Mouse (Mus musculus): ENCODE measurements around the gene Eef2.

The Eef2 gene

DNA sequence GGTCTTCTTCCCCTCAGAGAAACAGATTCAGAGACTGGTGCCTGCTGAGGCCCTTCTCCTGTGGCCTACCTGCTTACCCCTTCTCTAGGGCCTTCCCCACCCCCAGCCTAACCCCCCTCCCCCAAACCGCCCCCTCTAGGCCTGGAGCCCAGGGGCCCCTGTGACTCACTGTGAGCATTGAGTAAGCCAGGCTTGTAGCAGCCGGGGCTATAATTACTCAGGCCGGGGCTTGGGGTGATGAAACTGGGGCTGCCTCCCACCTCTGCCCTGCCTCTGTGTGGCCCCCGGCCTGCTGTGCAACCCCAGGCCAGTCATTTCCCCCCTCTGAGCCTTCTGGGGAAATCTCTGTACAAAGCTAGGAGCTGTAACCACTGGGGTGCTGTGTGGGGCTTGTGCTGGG, 30.1 kb upstream of the Eef2 start:
- no peak for DNase-seq

GRCm38 (mm10) chr10:81151261-81151660, 25.2 kb upstream of the Eef2 start:
- DNase-seq: no peak

- no peak for DNase-seq
Measured at GRCm38 (mm10) chr10:81152609-81153008, 23.8 kb upstream of the Eef2 start.

DNA sequence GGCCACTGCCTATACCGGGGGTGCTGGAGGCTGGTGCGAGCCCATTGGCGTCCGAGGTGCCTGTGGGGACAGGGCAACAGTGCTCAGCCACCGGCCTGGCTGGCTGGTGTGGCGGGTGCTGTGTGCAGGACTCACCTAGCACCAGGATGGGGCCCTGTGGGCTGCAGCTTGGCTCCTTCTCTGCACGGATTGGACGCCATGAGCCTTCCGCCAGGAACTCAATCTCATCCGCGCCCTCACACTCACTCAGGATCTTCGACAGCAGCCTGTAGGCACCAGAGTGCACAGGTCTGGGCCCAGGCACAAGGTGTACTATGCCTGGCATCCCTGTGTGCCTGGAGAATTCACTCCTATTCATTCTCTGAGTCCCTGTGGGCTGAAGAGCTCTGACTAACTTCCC, 22.1 kb upstream of the Eef2 start:
- DNase-seq: no peak

DNA sequence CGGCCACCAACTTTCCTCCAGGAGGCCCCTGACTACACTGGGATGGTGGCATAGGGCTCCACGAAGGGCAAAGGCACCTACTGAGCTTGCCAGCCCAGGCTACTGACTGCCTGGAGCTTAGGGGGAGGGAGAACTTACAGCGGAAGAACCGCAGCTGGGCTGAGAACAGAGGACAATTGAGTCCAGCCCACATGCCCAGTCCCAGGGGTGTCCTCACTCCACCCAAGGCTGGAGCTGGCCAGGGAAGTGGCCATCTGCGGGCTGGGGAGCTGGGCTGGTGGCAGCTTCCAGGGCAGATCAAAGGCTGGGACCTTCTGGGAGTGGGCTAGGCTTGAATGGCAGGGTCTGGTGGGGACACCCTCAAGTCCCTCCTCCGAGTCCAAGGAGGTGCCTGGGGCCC, 21.7 kb upstream of the Eef2 start:
- DNase-seq: no peak

GRCm38 (mm10) chr10:81161602-81162317, 14.7 kb upstream of the Eef2 start:
- DNase-seq: no peak

DNA sequence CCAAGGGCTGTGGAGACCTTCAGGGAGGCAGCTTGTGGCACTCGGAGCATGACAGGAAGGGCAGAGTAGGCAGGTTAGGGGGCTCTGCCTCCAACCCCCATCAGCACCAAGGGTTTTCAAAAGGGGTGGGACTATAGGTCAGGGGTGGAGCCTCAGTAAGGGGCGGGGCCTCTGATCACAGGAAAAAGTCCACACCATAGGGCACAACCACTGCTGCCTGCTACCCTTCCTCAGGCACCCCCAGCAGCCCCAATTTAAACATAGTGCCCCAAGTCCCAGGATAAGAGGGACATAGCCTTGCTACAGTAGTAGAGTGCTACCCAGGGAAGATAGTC, 14.1 kb upstream of the Eef2 start:
- no peak for DNase-seq

GRCm38 (mm10) chr10:81165118-81165517, 11.3 kb upstream of the Eef2 start:
- peak; percentile 77 to 78 for DNase-seq

DNA sequence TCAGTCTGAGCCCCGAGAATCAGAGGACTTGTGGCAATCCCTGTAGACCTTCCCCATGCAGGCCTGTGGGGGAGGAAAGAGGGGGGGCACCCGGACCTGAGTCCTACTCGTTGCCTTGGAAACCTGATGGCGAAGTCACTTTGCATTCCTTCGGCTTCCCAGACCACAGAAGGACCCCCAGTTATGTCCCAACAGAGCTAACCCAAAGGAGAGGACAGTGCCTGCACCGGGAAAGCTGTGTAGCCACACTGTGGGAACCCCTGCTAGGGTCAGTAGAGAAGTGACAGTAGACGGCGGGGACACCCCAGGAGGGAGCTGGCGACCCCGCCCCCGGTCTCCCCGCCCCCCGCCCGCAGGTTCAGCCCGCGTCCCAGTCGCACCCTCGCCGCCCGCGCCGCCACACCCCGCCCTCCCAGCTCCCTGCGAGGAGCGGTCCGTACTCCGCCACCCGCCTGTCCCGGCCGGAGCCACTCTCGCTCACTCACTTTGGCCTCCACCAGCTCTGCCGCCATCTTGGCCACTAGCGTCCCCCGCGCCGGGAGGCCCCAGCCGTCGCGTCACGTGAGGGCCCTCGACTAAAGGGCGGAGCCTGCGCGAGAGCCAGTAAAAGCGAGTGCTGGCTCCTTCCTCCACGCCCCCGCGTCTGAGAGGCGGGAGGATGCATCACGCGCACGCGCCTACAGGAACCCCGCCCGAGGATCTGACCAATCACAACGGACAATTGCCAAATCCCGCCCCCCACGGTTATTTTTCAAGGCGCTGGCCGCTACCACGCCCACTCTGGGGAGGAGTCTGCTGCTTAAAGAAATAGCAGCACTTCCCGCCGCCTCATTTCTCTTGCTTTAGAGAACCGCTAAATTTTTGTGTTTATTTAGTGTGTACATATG, 9.0 kb upstream of the Eef2 start, which contains the start of gene Pias4:
Gene Pias4 (minus strand): TSS at position 724 of the 887 bp plus-strand sequence.
- peak; percentile 100 for DNase-seq

GRCm38 (mm10) chr10:81168087-81168431, 8.4 kb upstream of the Eef2 start:
- no peak for DNase-seq

- DNase-seq: peak; percentile 82 to 89
Measured at GRCm38 (mm10) chr10:81168521-81169244, 7.7 kb upstream of the Eef2 start.

DNA sequence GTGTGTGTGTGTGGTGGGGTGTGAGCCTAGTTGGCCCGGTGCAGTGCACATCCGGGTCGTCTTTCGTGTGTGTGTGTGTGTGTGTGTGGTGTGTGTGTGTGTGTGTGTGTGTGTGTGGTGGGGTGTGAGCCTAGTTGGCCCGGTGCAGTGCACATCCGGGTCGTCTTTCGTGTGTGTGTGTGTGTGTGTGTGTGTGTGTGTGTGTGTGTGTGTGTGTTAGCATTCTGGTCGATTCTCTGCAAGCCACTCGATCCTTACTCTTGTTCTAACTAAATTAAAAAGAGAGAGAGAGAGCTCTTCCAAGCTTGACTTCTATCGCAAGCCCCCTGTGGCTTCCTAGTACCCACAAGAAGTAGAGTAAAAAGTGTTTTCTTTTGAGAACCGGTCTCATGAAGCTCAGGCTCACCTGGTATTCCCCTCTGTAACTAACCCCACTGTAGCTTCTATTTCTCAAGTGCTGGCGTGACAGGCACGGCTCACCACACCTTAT, 7.0 kb upstream of the Eef2 start:
- peak in 1 of 2 experiments; percentile 38 for DNase-seq

DNA sequence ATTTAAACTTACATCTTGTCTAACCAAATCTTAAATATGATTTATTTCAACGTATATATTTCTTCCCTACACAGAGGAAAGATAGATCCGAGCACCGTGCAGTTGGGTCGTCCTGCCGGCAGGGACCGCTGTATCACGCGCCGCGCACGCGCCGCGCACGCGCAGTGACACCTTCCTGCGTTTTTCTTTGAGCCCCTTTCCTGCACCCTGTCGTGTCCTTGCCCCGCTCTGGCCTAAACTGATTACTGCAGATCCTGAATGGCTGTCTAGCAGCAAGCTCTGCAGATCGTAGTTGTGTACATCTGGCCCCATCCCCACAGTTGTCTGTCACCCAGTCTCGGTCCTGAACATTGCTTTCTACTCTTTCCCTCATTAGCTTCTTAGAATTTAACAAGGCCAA, 3.3 kb upstream of the Eef2 start:
- DNase-seq: peak; percentile 89 to 92

- peak; percentile 96 for DNase-seq
Measured at GRCm38 (mm10) chr10:81174617-81175344, 1.6 kb upstream of the Eef2 start.

GRCm38 (mm10) chr10:81175345-81175701, 1.1 kb upstream of the Eef2 start:
- peak in 1 of 2 experiments; percentile 58 for DNase-seq

DNA sequence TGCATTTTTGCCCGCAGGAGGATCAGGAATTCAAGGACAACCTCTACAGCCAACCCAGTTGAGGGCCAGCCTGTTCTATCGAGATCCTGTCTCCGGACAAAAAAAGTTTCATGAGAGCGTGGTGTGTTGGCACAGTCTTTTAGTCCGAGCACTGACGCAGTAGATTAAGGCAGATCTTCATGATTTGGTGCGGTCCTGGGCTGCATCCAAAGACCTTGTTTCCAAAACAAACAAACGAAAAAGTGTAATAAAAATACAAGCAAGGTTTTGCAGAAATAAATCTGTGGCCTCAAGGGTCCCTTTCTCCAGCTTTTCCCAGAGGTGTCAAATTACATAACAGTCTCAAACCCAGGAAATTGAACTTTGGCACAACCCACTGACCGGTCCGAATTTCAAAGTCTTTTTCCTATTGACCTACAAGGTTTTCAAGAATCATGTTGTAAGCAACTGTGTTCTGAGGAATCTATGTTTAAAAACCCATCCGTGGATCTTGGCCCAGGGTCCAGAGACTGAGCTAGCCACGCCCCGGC, 430 bp upstream of the Eef2 start:
- DNase-seq: peak in 1 of 2 experiments; percentile 58

DNA sequence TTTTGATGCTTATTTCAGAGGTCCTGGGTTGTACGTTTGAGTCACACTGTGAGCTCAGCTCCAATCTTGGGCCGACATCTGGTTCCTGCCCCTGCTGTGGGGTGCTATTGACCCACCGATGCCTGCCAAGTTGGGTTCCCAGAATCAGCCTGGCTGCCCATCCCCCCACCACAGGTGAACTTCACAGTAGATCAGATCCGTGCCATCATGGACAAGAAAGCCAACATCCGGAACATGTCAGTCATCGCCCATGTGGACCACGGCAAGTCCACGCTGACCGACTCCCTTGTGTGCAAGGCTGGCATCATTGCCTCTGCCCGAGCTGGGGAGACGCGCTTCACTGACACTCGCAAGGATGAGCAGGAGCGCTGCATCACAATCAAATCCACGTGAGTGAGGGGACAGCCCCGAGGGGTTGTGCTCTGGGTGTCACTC, 1.1 kb downstream of the Eef2 start:
- peak; percentile 57 to 71 for DNase-seq

DNA sequence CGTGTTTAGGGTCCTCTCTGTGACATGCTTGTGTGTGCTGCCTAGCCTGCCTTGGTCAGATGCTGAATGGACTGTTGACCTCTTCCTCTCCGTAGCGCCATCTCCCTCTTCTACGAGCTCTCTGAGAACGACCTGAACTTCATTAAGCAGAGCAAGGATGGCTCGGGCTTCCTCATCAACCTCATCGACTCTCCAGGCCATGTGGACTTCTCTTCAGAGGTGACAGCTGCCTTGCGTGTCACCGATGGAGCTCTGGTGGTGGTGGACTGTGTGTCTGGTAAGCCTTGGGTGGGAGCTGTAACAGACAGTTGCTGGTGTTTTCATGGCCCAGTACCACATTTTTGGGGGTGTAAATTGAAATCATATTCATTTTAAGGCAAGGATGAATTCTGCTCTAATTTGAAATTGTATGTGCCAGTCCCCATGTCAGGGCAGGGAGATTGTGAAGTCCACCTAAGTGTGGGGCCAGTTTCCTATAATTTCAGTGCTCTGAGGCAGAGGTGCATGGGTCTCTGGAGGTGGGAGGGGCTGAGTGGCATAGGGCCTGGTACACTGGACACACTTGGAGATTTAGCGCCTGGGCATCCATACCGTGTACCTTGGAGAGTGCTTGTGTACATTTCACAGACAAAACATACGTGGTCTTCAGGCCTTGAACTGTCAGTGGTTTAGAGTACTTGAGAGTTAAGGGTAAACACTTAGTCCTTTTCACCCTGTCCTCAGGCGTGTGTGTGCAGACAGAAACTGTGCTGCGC, 1.7 kb downstream of the Eef2 start:
- DNase-seq: peak in 1 of 2 experiments; percentile 40

GRCm38 (mm10) chr10:81178927-81179326, 2.5 kb downstream of the Eef2 start:
- DNase-seq: no peak

DNA sequence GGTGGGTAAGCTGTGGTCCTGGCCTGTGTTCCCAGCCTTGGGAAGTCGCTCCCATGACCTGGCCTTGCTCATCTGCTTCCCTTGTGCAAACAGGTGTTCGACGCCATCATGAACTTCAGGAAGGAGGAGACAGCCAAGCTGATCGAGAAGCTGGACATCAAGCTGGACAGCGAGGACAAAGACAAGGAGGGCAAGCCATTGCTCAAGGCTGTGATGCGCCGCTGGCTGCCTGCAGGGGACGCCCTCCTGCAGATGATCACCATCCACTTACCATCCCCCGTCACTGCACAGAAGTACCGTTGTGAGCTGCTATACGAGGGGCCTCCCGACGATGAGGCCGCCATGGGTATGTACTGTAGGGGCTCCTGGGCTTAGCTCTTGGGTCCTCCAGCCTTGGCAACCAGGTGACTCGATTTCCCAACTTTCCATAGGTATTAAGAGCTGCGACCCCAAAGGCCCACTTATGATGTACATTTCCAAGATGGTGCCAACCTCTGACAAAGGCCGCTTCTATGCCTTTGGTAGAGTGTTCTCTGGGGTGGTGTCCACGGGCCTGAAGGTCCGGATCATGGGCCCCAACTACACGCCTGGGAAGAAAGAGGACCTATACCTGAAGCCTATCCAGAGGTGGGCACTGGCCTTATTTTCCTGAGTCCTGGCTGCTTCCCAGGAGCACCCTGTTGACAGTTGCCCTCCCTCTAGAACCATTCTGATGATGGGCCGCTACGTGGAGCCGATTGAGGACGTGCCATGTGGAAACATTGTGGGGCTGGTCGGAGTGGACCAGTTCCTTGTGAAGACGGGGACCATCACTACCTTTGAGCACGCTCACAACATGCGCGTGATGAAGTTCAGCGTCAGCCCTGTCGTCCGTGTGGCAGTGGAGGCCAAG, 3.3 kb downstream of the Eef2 start:
- no peak for DNase-seq

DNA sequence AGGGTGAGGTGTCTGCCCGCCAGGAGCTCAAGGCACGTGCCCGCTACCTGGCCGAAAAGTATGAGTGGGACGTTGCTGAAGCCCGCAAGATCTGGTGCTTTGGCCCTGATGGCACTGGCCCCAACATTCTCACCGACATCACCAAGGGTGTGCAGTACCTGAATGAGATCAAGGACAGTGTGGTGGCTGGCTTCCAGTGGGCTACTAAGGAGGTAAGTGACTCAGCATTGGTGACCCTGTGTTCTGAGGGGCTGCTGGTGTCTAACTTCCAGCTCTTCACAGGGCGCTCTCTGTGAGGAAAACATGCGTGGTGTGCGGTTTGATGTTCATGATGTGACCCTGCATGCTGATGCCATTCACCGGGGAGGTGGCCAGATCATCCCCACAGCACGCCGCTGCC, 4.5 kb downstream of the Eef2 start:
- DNase-seq: no peak

Measured in cerebellum, postnatal 25 days (tissue).